Mouse (Mus musculus) heart, embryonic 12.5 days (tissue): Measurements from ENCODE around the gene Erf. TPM values are rescaled to one million over a fixed set of nuclear protein-coding genes. Genes with fewer than 3 reads are reported as not detected.

ENCODE experiments used
- ATAC-seq: fragments of 200-750 bp; cut with Nextera tagmentation; 2 replicates; pipeline ENCODE4 v1.8.0; 2017; ENCODE audit warnings: moderate TSS enrichment, moderate library complexity; ENCODE audit not compliant: insufficient number of reproducible peaks, low FRiP score
- H3K27ac ChIP-seq: fragments of 300-500 bp; sonication (generic); 2 replicates; pipeline ENCODE4 v1.5.1; 2016; ENCODE audit warnings: mild to moderate bottlenecking, moderate library complexity; ENCODE audit not compliant: poor library complexity, severe bottlenecking
- H3K27me3 ChIP-seq: fragments of 300-500 bp; sonication (generic); replicated peaks from 2 replicates; pipeline ENCODE4 v1.6.1; 2016; ENCODE audit warnings: mild to moderate bottlenecking, moderate library complexity
- H3K36me3 ChIP-seq: fragments of 300-500 bp; sonication (generic); 2 replicates; pipeline ENCODE4 v1.6.1; 2016; ENCODE audit warnings: mild to moderate bottlenecking, moderate library complexity
- H3K4me1 ChIP-seq: fragments of 300-500 bp; sonication (generic); replicated peaks from 2 replicates; pipeline ENCODE4 v1.6.1; 2016; ENCODE audit warnings: mild to moderate bottlenecking
- H3K4me2 ChIP-seq: fragments of 300-500 bp; sonication (generic); 2 replicates; pipeline ENCODE4 v1.6.1; 2016; ENCODE audit warnings: mild to moderate bottlenecking, moderate library complexity
- H3K4me3 ChIP-seq: fragments of 300-500 bp; sonication (generic); 2 replicates; pipeline ENCODE4 v1.5.1; 2016; ENCODE audit warnings: mild to moderate bottlenecking
- H3K9ac ChIP-seq: fragments of 300-500 bp; sonication (generic); 2 replicates; pipeline ENCODE4 v1.6.1; 2016; ENCODE audit warnings: mild to moderate bottlenecking, moderate library complexity
- H3K9me3 ChIP-seq: fragments of 300-500 bp; sonication (generic); replicated peaks from 2 replicates; pipeline ENCODE4 v1.6.1; 2016; ENCODE audit warnings: mild to moderate bottlenecking, moderate library complexity
- WGBS: fragments of 180-500 bp; shearing (Covaris S2); methylation state at CpG from one replicate; pipeline ENCODE4 v1.1.7; 2016; 5-methylcytosine and 5-hydroxymethylcytosine counted together
- polyA plus RNA-seq: library from polyadenylated mRNA; unstranded; fragments of >200 nt; fragmentation: Nextera tagmentation; extraction: Ambion mirVana; gene quantifications from 2 replicates; pipeline ENCODE4 v1.2.1, GENCODE M21; 2016

Erf gene
- polyA plus RNA-seq, 1 experiment from 2014 or later: 17.6 TPM

GRCm38 (mm10) chr7:25217653-25218395, 32.7 kb downstream of the Erf start:
- H3K9ac ChIP-seq: peak overlapping the region; percentile 71; the same call in 1 of the 2 replicates
- H3K27ac ChIP-seq: no peak overlapping the region
- H3K4me2 ChIP-seq: peak overlapping the region; percentile 94
- H3K4me1 ChIP-seq: peaks cover 28% of the 10 kb centered on the region
- peak overlapping the region; percentile 69 for H3K4me3 ChIP-seq
- no peaks in the 10 kb centered on the region for H3K9me3 ChIP-seq
- 70% methylated on average over 12 of the region's 12 CpGs for whole genome bisulfite sequencing
- peaks cover 6% of the 10 kb centered on the region for H3K36me3 ChIP-seq
- ATAC-seq: no peak
- H3K27me3 ChIP-seq: no peaks in the 10 kb centered on the region

- Histone ChIP-seq H3K27ac (no peak overlapping the region), H3K36me3 (peaks cover 29% of the 10 kb centered on the region)
- 88% methylated on average over 2 of the region's 2 CpGs for WGBS
These were observed 36.4 kb downstream of the Erf start for GRCm38 (mm10) chr7:25214172-25214571.

GRCm38 (mm10) chr7:25213099-25213498, 37.5 kb downstream of the Erf start:
- Histone ChIP-seq H3K36me3 (peaks cover 40% of the 10 kb centered on the region), H3K4me2 (no peak overlapping the region)

More at GRCm38 (mm10) chr7:25214172-25214571, 36.4 kb downstream of the Erf start:
- H3K9me3 ChIP-seq: no peaks in the 10 kb centered on the region
- H3K4me1 ChIP-seq: peaks cover 7% of the 10 kb centered on the region
- no peak overlapping the region for H3K4me3 ChIP-seq
- no peak for ATAC-seq
- H3K9ac ChIP-seq: no peak overlapping the region
- H3K27me3 ChIP-seq: no peaks in the 10 kb centered on the region
- no peak overlapping the region for H3K4me2 ChIP-seq

GRCm38 (mm10) chr7:25210482-25210881, 40.1 kb downstream of the Erf start:
- no peaks in the 10 kb centered on the region for H3K9me3 ChIP-seq
- WGBS: 78% methylated on average over 4 of the region's 4 CpGs
- no peaks in the 10 kb centered on the region for H3K27me3 ChIP-seq
- H3K4me3 ChIP-seq: no peak overlapping the region
- no peak overlapping the region for H3K27ac ChIP-seq
- no peak for ATAC-seq
- H3K4me1 ChIP-seq: peaks cover 2% of the 10 kb centered on the region
- peaks cover 42% of the 10 kb centered on the region for H3K36me3 ChIP-seq
- no peak overlapping the region for H3K4me2 ChIP-seq
- H3K9ac ChIP-seq: no peak overlapping the region

More at GRCm38 (mm10) chr7:25213099-25213498, 37.5 kb downstream of the Erf start:
- Histone ChIP-seq H3K9me3 (no peaks in the 10 kb centered on the region), H3K27me3 (no peaks in the 10 kb centered on the region), H3K9ac (no peak overlapping the region), H3K27ac (no peak overlapping the region), H3K4me3 (no peak overlapping the region), H3K4me1 (peaks cover under 1% of the 10 kb centered on the region)
- ATAC-seq: no peak
- WGBS: 73% methylated on average over 3 of the region's 3 CpGs

DNA sequence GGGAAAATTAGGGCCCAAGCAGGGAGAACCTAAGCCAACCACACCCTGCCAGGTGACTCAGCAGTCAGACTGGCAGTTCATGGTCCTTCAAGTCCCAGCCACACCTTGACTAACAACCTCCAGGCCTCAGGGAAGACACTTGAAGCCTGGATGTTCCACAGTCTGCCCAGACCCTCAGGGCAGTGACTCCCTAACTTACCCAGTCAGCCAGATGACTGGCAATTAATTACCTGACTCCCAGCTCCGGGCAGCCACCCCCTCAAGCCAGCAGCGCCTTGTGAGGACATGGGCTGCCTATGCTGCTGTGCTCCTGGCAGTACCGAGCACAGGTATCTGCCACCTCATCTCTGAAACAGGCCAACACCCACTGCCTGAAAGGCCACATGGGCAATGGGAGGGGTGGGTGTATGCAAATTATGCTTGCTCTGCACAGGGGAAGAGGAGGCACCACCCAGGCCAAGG, 41.4 kb downstream of the Erf start:
- H3K4me3 ChIP-seq: no peak overlapping the region
- H3K36me3 ChIP-seq: peaks cover 40% of the 10 kb centered on the region
- no peaks in the 10 kb centered on the region for H3K27me3 ChIP-seq
- H3K4me1 ChIP-seq: peaks cover 12% of the 10 kb centered on the region
- peak; percentile 61 for ATAC-seq
- H3K27ac ChIP-seq: no peak overlapping the region
- H3K9ac ChIP-seq: no peak overlapping the region
- no peak overlapping the region for H3K4me2 ChIP-seq
- H3K9me3 ChIP-seq: no peaks in the 10 kb centered on the region
- WGBS: 74% methylated on average over 3 of the region's 3 CpGs

DNA sequence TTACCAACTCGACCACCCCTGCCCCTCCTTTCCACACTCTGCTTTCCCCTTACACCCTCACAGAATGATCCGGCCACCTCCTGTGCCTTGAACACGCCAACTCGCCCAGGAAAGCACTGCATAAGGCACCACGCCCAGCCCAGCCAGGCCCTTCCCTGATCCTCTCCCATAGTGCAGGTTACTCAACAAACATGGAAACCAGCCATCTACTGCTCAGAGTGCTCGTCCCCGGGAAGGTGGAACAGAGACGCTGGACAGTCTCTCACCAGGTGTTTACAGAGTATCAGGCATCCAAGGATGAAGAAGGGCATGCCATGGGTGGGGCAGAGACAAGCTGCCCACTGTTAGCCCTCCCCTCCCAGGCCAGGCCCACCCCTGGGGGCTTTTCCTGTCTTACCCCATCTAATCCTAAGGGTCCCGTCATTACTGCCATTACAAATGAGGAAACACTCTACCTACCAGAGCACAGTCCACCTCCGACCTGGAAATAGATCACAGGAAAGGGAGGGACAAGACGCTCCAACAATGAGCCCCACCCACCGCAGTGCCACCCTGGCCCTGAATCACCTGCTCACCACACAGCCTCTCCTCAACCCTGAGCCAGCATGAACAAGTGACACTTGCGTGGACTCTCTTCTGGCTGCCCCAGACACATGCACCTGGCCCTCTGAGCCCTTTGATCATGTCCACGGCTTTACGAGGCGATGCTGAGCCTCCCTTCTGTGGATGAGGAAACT, 44.3 kb downstream of the Erf start:
- Histone ChIP-seq H3K9ac (no peak overlapping the region), H3K9me3 (no peaks in the 10 kb centered on the region), H3K27me3 (no peaks in the 10 kb centered on the region), H3K4me3 (no peak overlapping the region), H3K36me3 (peaks cover 54% of the 10 kb centered on the region), H3K27ac (no peak overlapping the region), H3K4me1 (peaks cover 12% of the 10 kb centered on the region), H3K4me2 (no peak overlapping the region)
- WGBS: 91% methylated on average over 16 of the region's 16 CpGs
- no peak for ATAC-seq

GRCm38 (mm10) chr7:25205355-25206093, 45.0 kb downstream of the Erf start:
- Histone ChIP-seq H3K4me2 (no peak overlapping the region), H3K27me3 (no peaks in the 10 kb centered on the region), H3K4me3 (no peak overlapping the region), H3K9me3 (no peaks in the 10 kb centered on the region), H3K27ac (no peak overlapping the region), H3K4me1 (peaks cover 12% of the 10 kb centered on the region), H3K36me3 (peaks cover 47% of the 10 kb centered on the region), H3K9ac (peak overlapping the region; percentile 39; the same call in 1 of the 2 replicates)
- 71% methylated on average over 16 of the region's 16 CpGs for WGBS
- no peak for ATAC-seq

DNA sequence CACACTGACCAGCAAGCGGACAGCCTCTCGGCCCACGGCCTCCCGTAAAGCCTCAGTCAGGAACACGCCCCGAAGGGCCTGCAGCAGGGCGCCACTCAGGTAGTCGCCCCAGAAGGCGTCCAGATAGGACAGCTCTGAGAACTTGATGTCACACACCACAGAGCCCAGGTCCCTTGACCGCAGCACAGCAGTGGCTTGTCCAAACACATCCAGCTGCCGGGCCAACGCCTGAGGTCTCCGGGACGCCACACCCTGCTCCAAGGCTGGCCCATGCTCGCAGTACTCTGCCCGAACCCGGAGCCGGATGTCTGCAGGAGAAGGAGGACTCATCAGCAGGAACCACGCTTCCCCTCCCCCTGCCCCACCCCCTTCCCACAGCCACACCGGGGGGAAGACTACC, 46.9 kb downstream of the Erf start:
- no peak overlapping the region for H3K27ac ChIP-seq
- no peak overlapping the region for H3K4me3 ChIP-seq
- peaks cover 4% of the 10 kb centered on the region; the same call in 1 of the 2 replicates for H3K9me3 ChIP-seq
- H3K4me1 ChIP-seq: peaks cover 12% of the 10 kb centered on the region
- H3K4me2 ChIP-seq: no peak overlapping the region
- H3K36me3 ChIP-seq: peaks cover 28% of the 10 kb centered on the region
- ATAC-seq: no peak
- 90% methylated on average over 20 of the region's 20 CpGs for WGBS
- no peak overlapping the region for H3K9ac ChIP-seq
- H3K27me3 ChIP-seq: no peaks in the 10 kb centered on the region

GRCm38 (mm10) chr7:25197384-25198018, 53.1 kb downstream of the Erf start:
- Histone ChIP-seq H3K4me2 (no peak overlapping the region), H3K4me3 (no peak overlapping the region), H3K9ac (no peak overlapping the region; the same call in 1 of the 2 replicates), H3K4me1 (peaks cover 8% of the 10 kb centered on the region), H3K36me3 (peaks cover 8% of the 10 kb centered on the region; the same call in 1 of the 2 replicates), H3K27me3 (0 out of 2 replicates have a peak, but pooled peaks cover 11% of the 10 kb centered on the region), H3K9me3 (peaks cover 4% of the 10 kb centered on the region; the same call in 1 of the 2 replicates), H3K27ac (no peak overlapping the region)
- ATAC-seq: 0 out of 2 replicates have a peak, but pooled peaks have one; percentile 45
- 51% methylated on average over 10 of the region's 10 CpGs for WGBS

GRCm38 (mm10) chr7:25196107-25196506, 54.5 kb downstream of the Erf start:
- Histone ChIP-seq H3K27me3 (peaks cover 13% of the 10 kb centered on the region; the same call in 1 of the 2 replicates), H3K4me3 (no peak overlapping the region), H3K9ac (no peak overlapping the region), H3K36me3 (no peaks in the 10 kb centered on the region), H3K27ac (no peak overlapping the region), H3K9me3 (peaks cover 4% of the 10 kb centered on the region; the same call in 1 of the 2 replicates), H3K4me1 (peaks cover 8% of the 10 kb centered on the region), H3K4me2 (no peak overlapping the region)
- WGBS: 80% methylated on average over 9 of the region's 9 CpGs
- ATAC-seq: no peak
